Mouse (Mus musculus) MEL (cell line): ENCODE measurements around the gene Nbas.

Experiments used
- CTCF ChIP-seq, 3 experiments: IDR thresholded peaks in 2 of 3; conservative IDR thresholded peaks in 1 of 3; 2 replicates each; pipeline ENCODE4 v1.5.1; 2011 to 2012; ENCODE audit warnings: low read length in 3 of 3, low read depth in 2 of 3, mild to moderate bottlenecking in 2 of 3, improper control_type of control experiment in 1 of 3, inconsistent platforms in 1 of 3, mixed read lengths in 1 of 3, moderate library complexity in 1 of 3; ENCODE audit not compliant: control insufficient read depth in 1 of 3, insufficient read depth in 1 of 3, poor library complexity in 1 of 3, severe bottlenecking in 1 of 3
- E2F4 ChIP-seq: IDR thresholded peaks from 2 replicates; pipeline ENCODE4 v1.6.1; 2011; ENCODE audit warnings: low read depth, low read length, improper control_type of control experiment, borderline replicate concordance
- EP300 ChIP-seq, 2 experiments: IDR thresholded peaks; 2 replicates each; pipeline ENCODE4 v1.6.1; 2011; ENCODE audit warnings: improper control_type of control experiment in 2 of 2, low read length in 2 of 2, low read depth in 1 of 2, mild to moderate bottlenecking in 1 of 2
- ETS1 ChIP-seq: IDR thresholded peaks from 2 replicates; pipeline ENCODE4 v1.6.1; 2012; ENCODE audit warnings: low read depth, mild to moderate bottlenecking, inconsistent platforms, low read length, improper control_type of control experiment, moderate library complexity
- GATA1 ChIP-seq: IDR thresholded peaks from 2 replicates; pipeline ENCODE4 v1.6.1; 2011; ENCODE audit warnings: low read depth, low read length, improper control_type of control experiment
- JUND ChIP-seq: IDR thresholded peaks from 2 replicates; pipeline ENCODE4 v1.6.1; 2011; ENCODE audit warnings: low read depth, mild to moderate bottlenecking, improper control_type of control experiment, low read length
- POLR2A ChIP-seq, 2 experiments: IDR thresholded peaks; 2 replicates each; pipeline ENCODE4 v1.6.1; 2011 to 2012; ENCODE audit warnings: low read length in 2 of 2, mild to moderate bottlenecking in 2 of 2, control low read depth in 1 of 2, improper control_type of control experiment in 1 of 2, low read depth in 1 of 2, moderate library complexity in 1 of 2; ENCODE audit not compliant: control insufficient read depth in 1 of 2, insufficient read depth in 1 of 2, poor library complexity in 1 of 2
- RAD21 ChIP-seq: IDR thresholded peaks from 2 replicates; pipeline ENCODE4 v1.6.1; 2011; ENCODE audit warnings: mild to moderate bottlenecking, low read depth, low read length, improper control_type of control experiment
- RCOR1 ChIP-seq: IDR thresholded peaks from 2 replicates; pipeline ENCODE4 v1.6.1; 2012; ENCODE audit warnings: low read depth, mild to moderate bottlenecking, inconsistent platforms, low read length, improper control_type of control experiment
- SMC3 ChIP-seq: IDR thresholded peaks from 2 replicates; pipeline ENCODE4 v1.6.1; 2011; ENCODE audit warnings: low read depth, low read length, improper control_type of control experiment
- UBTF ChIP-seq: IDR thresholded peaks from 2 replicates; pipeline ENCODE4 v1.6.1; 2012; ENCODE audit warnings: low read depth, mild to moderate bottlenecking, inconsistent platforms, low read length, improper control_type of control experiment, moderate library complexity, borderline replicate concordance; ENCODE audit not compliant: insufficient read depth
- ZNF384 ChIP-seq: IDR thresholded peaks from 2 replicates; pipeline ENCODE4 v1.6.1; 2012; ENCODE audit warnings: low read depth, mild to moderate bottlenecking, inconsistent platforms, low read length, improper control_type of control experiment

DNA sequence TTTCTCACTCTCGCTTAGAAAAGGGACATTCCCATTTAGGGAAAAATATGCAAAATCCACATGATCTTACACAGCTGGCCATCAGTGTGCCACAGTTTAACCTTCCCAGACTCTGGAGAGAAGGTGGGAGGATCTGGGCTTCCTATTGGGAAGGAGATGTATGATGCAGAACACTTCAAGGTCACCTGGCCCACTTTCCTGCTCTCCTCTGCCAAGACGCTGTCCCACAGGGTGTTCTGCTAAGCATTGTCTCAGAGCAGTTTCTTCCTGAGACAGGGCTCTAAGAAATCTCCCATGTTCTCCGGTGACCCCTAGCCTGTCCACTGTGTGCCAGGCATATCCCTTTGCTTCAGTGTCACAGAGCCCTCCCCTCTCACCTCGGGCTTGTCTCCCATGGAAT lies 318.7 kb downstream of the Nbas start:
- no peak for TF ChIP-seq CTCF (IDR thresholded peaks at IDR 0.05 in 2 of 3, conservative IDR thresholded peaks at IDR 0.05 in 1 of 3; ENCODE audit: control insufficient read depth in 1 of 3, insufficient read depth in 1 of 3, low read depth in 2 of 3, low read length in 3 of 3, poor library complexity in 1 of 3, severe bottlenecking in 1 of 3)
- TF ChIP-seq GATA1, result no peak
- TF ChIP-seq POLR2A (IDR thresholded peaks at IDR 0.05; ENCODE audit: control insufficient read depth in 1 of 2, insufficient read depth in 1 of 2, low read depth in 1 of 2, low read length in 2 of 2, poor library complexity in 1 of 2), result no peak
- TF ChIP-seq ETS1, result no peak
- TF ChIP-seq RAD21, result no peak
- TF ChIP-seq RCOR1, result no peak
- TF ChIP-seq ZNF384, result no peak
- no peak for TF ChIP-seq UBTF
- TF ChIP-seq JUND, result no peak
- no peak for TF ChIP-seq E2F4
- TF ChIP-seq EP300 (IDR thresholded peaks at IDR 0.05; ENCODE audit: low read depth in 1 of 2, low read length in 2 of 2), result no peak
- TF ChIP-seq SMC3, result no peak
